Mouse (Mus musculus) spleen, postnatal 36 days (tissue): ENCODE measurements around the gene Donson.

Source experiments
- DNase-seq, 2 experiments: peaks; one replicate each; pipeline ENCODE4 v3.0.0; 2022; ENCODE audit warnings: low spot score in 2 of 2, mixed read lengths in 1 of 2

Donson gene

GRCm38 (mm10) chr16:91688619-91689334 lies at the start of gene Donson:
Gene Donson (minus strand): TSS chr16:91688770.
- peak; percentile 94 to 95 for DNase-seq

DNA sequence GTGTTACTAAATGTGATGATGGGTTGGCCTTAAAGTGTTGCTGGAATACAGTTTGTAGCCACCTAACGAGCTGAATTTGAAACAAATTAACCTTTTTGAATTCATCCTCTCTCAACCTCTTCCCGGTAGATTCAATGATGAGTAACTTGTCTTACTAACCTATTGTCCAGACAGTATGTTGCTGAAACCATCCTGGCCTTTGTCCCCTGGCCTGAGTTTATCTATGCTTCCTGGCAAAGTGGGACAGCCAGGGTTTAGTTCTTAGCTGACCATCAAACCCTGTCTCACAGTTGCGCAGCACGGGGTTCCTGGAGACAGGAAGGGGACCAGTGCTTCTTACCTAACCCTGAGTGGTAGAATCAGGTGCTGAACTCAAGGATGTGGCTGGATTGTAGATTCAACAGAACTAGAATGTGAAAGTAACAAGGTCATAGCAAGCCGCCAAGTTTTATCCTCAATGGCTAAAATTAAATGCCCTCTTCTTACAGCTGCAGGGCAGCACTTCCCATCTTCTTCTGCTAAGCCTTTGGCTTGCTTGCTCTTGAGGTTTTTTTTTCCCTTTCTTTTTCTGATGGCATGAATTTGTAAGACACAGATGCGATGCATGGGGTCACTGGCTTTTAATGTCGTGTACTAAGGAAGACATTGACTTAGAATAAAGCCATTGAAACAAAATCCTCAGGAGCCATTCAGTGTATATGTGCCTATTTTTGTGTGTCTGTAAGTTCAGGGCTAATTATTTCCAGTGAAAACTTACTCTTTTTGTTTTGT lies 47.7 kb upstream of the Donson start:
- no peak for DNase-seq

DNA sequence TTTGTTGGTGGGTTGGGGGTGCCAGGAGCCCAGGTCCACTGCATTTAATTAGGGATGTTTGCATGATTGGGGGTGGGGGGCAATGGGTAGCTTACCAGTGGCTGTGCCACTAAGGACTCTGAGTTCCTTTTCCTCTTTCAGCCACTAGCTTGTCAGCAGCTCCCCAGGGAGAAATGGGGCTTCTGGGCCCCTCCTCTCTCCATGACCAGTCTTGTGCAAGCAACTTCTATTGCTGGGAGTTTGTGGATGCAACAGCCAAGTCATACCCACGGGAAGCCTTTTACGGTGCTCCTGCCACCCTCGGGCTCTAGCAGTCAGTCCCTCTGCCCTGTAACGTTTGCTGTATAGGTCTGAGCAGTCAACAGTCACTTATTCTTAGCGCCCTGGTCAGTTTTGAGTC lies 46.2 kb upstream of the Donson start:
- DNase-seq = peak; percentile 39 to 40

DNA sequence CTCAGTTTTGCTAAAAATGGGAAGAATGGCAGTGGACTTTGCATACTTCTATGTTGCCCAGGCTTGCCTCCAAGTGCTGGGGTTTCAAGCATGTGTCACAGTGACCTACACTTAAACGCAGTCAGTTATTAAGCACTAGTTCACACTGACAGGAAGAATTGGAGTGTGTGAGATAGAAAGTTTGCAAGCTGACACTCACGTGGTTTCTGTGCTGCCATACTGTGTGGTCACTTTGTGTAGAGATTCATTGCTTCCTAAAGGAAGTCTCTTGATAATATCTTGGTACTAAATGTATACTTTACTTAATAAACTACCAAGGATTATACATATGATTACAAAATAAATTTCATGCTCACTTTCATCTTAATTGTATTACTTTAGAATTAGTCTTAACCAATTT lies 44.2 kb upstream of the Donson start:
- DNase-seq = no peak

GRCm38 (mm10) chr16:91730446-91730845 lies 41.9 kb upstream of the Donson start:
- DNase-seq = no peak

DNA sequence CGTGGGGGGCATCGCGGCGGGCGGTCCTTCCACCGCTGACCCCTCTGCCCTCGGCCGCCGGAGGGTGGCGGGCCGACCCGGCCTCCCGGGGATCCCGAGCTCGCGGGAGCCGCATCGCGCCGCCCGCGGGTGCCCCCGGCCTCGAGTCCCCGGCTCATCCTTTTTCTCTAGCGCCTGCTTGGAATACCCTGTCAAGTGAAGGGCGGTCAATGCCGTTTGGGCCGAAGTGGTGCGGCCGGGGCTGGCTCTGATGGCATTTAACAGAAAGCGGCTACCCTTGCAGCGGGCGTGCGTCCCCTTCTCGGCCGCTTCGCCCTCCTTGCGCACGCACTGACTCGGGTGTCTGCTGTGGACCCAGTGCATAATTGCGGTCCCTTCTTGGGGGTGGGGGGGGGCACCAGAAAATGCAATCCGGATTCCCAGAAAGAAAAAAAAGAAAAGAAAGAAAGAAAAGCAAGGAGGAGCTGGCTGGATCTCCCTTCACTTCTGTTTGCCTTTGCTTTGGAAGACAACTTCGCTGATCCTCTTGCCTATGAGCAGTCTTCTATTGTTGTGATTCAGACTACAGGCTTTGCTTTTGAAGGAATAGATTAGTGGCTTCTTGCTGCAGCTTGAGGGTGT lies 41.4 kb upstream of the Donson start:
- DNase-seq = peak in 1 of 2 experiments; percentile 3

DNA sequence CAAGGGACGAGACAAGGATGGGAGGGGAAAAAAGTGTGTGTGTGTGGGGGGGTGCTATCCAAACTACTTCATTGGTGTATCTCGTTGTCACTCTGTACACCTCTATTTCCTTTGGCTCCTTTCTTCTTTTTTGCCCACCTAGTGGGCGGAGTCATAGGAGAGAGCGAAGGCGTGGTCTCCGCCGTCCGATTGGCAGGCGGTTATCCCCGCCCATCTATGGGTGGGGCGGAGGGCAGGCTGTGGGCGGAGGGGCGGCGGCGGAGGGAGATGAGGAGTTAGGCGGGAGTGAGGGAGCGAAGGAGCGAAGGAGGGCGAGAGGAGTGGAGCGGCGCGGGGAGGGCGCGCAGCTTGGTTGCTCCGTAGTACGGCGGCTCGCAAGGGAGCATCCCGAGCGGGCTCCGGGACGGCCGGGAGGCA lies 40.5 kb upstream of the Donson start, which contains the start of gene Itsn1:
Itsn1 (plus strand) TSS at position 216 of the 417 bp plus-strand sequence.
- peak; percentile 98 for DNase-seq

GRCm38 (mm10) chr16:91728123-91729065 lies 39.8 kb upstream of the Donson start, which contains the start of gene Cryzl1:
Gene Cryzl1 (minus strand): TSS chr16:91728975.
- peak; percentile 99 for DNase-seq

DNA sequence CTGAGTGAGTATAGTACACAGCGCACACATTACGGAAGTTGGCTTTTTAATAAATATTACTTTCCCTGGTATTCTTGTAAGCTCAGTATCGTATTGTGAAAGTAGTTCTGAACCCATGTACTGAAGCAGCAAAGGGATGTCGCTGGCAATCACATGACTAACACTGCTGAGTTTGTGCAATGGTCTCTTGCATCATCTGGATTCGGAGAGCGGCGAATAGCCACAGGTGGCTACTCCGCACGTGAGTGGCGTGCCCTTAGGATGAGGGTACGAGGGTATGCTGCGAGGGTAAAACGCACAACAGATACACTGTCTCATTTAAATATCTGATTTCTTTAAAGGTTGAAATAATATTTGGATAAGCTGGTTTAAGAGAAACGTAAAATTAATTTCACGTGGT lies 38.9 kb upstream of the Donson start:
- no peak for DNase-seq

- DNase-seq = peak; percentile 53 to 63
Observed at GRCm38 (mm10) chr16:91724247-91724646, 35.7 kb upstream of the Donson start.

DNA sequence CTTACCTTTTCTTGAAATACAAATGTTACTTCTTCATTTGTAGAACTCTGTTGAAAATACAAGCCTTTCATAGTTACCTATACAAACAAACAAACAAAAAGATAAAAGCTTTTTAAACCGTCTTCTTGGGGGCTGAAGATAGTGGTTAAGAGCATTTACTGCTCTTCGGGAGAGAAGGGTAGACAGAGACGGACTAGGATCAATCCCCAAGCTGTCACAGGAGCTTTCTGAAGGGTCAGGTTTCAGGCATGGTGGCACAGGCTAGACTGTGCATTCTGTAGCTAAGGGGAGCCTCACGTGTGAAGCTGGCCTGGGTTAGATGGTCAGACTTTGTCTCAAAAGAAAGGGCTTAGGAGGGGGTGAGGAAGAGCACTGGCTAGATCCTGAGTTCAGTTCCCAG lies 28.8 kb upstream of the Donson start:
- no peak for DNase-seq

GRCm38 (mm10) chr16:91716927-91717349 lies 28.4 kb upstream of the Donson start:
- DNase-seq = peak; percentile 67 to 79

GRCm38 (mm10) chr16:91710241-91710640 lies 21.7 kb upstream of the Donson start:
- no peak for DNase-seq

DNA sequence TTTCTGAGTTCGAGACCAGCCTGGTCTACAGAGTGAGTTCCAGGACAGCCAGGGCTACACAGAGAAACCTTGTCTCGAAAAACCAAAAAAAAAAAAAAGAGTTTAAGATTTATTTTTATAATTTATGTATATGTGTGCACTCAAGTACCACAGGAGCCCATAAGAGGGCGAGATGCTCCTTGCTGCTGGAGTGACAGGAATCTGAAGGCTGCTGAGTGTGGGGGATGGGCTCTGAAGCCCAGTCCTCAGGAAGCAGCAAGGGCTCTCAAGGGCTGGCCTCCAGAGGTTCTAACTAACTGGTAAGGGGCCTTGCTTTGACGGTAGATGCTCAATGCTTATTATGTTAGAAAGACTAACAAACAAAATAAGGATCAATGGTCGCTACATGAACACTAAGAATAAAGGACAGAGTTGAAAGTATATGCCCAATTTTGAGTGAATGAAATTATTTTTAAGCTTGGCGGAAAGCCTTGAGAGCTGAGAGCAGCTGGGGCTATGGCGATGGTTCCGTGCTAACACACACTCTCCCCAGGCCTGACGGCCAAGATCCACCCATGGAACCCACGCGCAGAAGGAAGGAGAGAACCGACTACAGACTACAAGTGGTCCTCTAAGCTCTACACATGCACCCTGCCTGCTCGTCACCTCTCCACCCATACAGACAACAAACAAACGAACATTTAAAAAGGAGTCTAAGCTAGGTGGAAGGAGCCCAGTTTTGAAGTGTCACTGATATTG lies 16.2 kb upstream of the Donson start:
- no peak for DNase-seq

DNA sequence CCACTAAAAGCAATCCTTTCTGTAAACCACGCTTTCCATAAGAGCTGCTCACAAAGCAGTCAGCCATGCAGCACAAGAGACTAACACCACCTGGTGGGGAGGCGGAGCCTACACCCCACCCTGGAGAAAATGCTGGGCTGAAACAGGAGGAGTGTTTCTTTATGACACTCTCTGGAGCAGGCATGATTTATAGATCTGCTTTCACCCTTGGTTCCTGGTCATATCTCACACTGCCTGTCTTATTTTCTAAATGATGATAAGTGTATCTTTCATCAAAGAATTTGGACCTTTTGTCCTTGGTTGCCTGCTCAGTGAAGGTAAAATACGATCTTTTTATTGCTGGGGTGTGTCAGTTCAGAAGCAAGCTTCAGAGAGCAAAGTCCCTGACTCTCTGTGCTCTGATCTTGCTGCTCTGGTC lies 14.2 kb upstream of the Donson start:
- DNase-seq = no peak

DNA sequence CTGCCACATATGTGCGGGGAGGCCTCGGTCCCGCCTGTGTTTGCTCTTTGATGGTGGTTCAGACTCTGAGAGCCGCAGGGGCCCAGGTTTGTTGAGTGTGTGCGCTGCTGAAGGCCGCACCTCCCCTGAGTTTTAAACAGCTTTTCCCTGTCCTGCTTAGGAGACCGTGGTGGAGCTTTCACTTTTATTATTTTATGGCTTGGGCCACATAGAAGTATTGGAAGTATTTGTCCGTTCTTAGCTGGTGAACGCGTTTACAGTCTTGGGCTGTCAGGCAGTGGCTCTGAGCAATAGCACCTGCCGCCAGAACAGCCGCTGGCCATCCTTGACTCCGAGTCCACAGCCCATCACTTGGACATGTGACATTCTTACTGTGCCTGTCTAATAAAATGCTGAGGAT lies 13.3 kb upstream of the Donson start:
- DNase-seq = no peak

- no peak for DNase-seq
Observed at GRCm38 (mm10) chr16:91698995-91699394, 10.4 kb upstream of the Donson start.

- DNase-seq = no peak
Observed at GRCm38 (mm10) chr16:91695108-91695755, 6.7 kb upstream of the Donson start.

- DNase-seq = peak; percentile 63 to 71
Observed at GRCm38 (mm10) chr16:91694455-91695084, 6.0 kb upstream of the Donson start.

- peak; percentile 16 to 20 for DNase-seq
Observed at GRCm38 (mm10) chr16:91689791-91690190, 1.2 kb upstream of the Donson start.
